Mouse (Mus musculus): Measurements from ENCODE around the gene Ncoa7. TPM values are rescaled to one million over a fixed set of nuclear protein-coding genes. Genes with fewer than 3 reads are reported as not detected.

Ncoa7 gene
- polyA plus RNA-seq, 1 experiment from 2014 or later, result 13.7 TPM

DNA sequence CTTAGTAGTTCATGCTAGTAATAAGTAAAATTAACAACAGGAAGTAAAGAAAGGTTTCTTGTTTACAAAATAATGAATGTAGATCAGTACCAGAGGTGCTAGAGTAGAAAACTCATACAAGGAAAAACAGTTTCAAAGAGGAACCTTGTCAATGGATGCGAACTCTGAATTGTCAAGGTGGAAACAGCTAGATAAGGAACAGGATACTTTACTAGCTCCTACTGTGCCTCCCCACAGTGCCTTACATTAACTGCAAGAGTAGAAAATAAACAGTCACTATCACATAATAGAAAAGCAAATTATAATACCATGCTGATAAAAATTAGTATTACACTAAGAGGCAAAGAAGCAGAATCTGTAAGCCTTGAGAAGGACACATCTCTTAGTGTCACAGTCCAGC is 217.4 kb downstream of the Ncoa7 start:
- Histone ChIP-seq H3K27ac (replicated peaks) (no peak overlapping the region), H3K27me3 (no peaks in the 10 kb centered on the region), H3K4me1 (no peaks in the 10 kb centered on the region), H3K36me3 (peaks cover 34% of the 10 kb centered on the region), H3K4me3 (no peak overlapping the region), H3K4me2 (replicated peaks) (no peak overlapping the region), H3K9me3 (no peaks in the 10 kb centered on the region), H3K9ac (replicated peaks) (no peak overlapping the region)
- no peak for ATAC-seq (replicated peaks)
- WGBS, result 98% methylated on average over 1 of the region's 1 CpGs

Other genes starting within 250 kb of the Ncoa7 start
- gene Trmt11, start 202.6 kb downstream of the Ncoa7 start, polyA plus RNA-seq (2015; fragmentation: Nextera tagmentation; extraction: Ambion mirVana), result 24.1 and 24.8 TPM in 2 replicates
- 22.9 and 25.6 TPM in 2 replicates for gene Hint3, start 173.7 kb downstream of the Ncoa7 start, polyA plus RNA-seq (2015; fragmentation: Nextera tagmentation; extraction: Ambion mirVana)
- 3.0 and 3.6 TPM in 2 replicates for gene Hey2, start 39.5 kb upstream of the Ncoa7 start, polyA plus RNA-seq (2015; fragmentation: Nextera tagmentation; extraction: Ambion mirVana)